Mouse (Mus musculus): Measurements from ENCODE around the gene Asb16. TPM values are rescaled to one million over a fixed set of nuclear protein-coding genes. Genes with fewer than 3 reads are reported as not detected.
A peak's percentile ranks its signal among the peaks of the same experiment; 100 is the strongest.
"Not testable (repeated sequence)": the region's sequence is repeated elsewhere in the genome, so short reads cannot be mapped to it uniquely, and the experiment has no call there.

Asb16 gene
- total RNA-seq, 2 experiments from 2014 or later, result 0.49 to 0.71 TPM

- DNase-seq (ENCODE audit: extremely low spot score in 1 of 2, low spot score in 2 of 2), result no peak
Observed at GRCm38 (mm10) chr11:102279595-102279994, 11.1 kb downstream of the Asb16 start.

GRCm38 (mm10) chr11:102280267-102280666 is 11.7 kb downstream of the Asb16 start:
- intact Hi-C loops (cut with DNase I); DNase-seq (ENCODE audit: extremely low spot score in 1 of 2, low spot score in 2 of 2): not testable (repeated sequence)

More at GRCm38 (mm10) chr11:102279595-102279994, 11.1 kb downstream of the Asb16 start:
- intact Hi-C loops (cut with DNase I), result no loop called here

- DNase-seq (ENCODE audit: extremely low spot score in 1 of 2, low spot score in 2 of 2), result no peak
- intact Hi-C loops (cut with DNase I), result no loop called here
Observed at GRCm38 (mm10) chr11:102283922-102284321, 15.4 kb downstream of the Asb16 start.

GRCm38 (mm10) chr11:102284501-102285094 is 16.1 kb downstream of the Asb16 start, which contains the start of gene Tmub2:
Tmub2 (plus strand) TSS chr11:102284931.
- intact Hi-C loops (cut with DNase I), result no loop called here
- DNase-seq (ENCODE audit: extremely low spot score in 1 of 2, low spot score in 2 of 2), result peak; percentile 96

GRCm38 (mm10) chr11:102285095-102285834 is 16.7 kb downstream of the Asb16 start:
- DNase-seq (ENCODE audit: extremely low spot score in 1 of 2, low spot score in 2 of 2), result peak in 1 of 2 experiments; percentile 78
- intact Hi-C loops (cut with DNase I), result no loop called here

GRCm38 (mm10) chr11:102287485-102287884 is 18.9 kb downstream of the Asb16 start:
- intact Hi-C loops (cut with DNase I), result no loop called here
- no peak for DNase-seq (ENCODE audit: extremely low spot score in 1 of 2, low spot score in 2 of 2)

GRCm38 (mm10) chr11:102288027-102288804 is 19.7 kb downstream of the Asb16 start:
- DNase-seq (ENCODE audit: extremely low spot score in 1 of 2, low spot score in 2 of 2), result no peak
- intact Hi-C loops (cut with DNase I), result no loop called here

GRCm38 (mm10) chr11:102288913-102289312 is 20.4 kb downstream of the Asb16 start:
- DNase-seq (ENCODE audit: extremely low spot score in 1 of 2, low spot score in 2 of 2), result no peak
- intact Hi-C loops (cut with DNase I), result no loop called here

GRCm38 (mm10) chr11:102289511-102290100 is 21.1 kb downstream of the Asb16 start:
- no peak for DNase-seq (ENCODE audit: extremely low spot score in 1 of 2, low spot score in 2 of 2)
- intact Hi-C loops (cut with DNase I), result no loop called here

- no peak for DNase-seq (ENCODE audit: extremely low spot score in 1 of 2, low spot score in 2 of 2)
- intact Hi-C loops (cut with DNase I), result no loop called here
Observed at GRCm38 (mm10) chr11:102290141-102290540, 21.6 kb downstream of the Asb16 start.

GRCm38 (mm10) chr11:102291051-102291535 is 22.6 kb downstream of the Asb16 start:
- intact Hi-C loops (cut with DNase I), result no loop called here
- DNase-seq (ENCODE audit: extremely low spot score in 1 of 2, low spot score in 2 of 2), result peak in 1 of 2 experiments; percentile 50

- DNase-seq (ENCODE audit: extremely low spot score in 1 of 2, low spot score in 2 of 2), result no peak
Observed at GRCm38 (mm10) chr11:102293971-102294370, 25.4 kb downstream of the Asb16 start.

GRCm38 (mm10) chr11:102294416-102294815 is 25.9 kb downstream of the Asb16 start:
- intact Hi-C loops (cut with DNase I), result no loop called here
- no peak for DNase-seq (ENCODE audit: extremely low spot score in 1 of 2, low spot score in 2 of 2)

More at GRCm38 (mm10) chr11:102293971-102294370, 25.4 kb downstream of the Asb16 start:
- intact Hi-C loops (cut with DNase I), result no loop called here

- no peak for DNase-seq (ENCODE audit: extremely low spot score in 1 of 2, low spot score in 2 of 2)
- intact Hi-C loops (cut with DNase I), result no loop called here
Observed at GRCm38 (mm10) chr11:102294887-102295597, 26.5 kb downstream of the Asb16 start.

- peak in 1 of 2 experiments; percentile 82 for DNase-seq (ENCODE audit: extremely low spot score in 1 of 2, low spot score in 2 of 2)
- intact Hi-C loops (cut with DNase I), result no loop called here
Observed at GRCm38 (mm10) chr11:102295598-102296471, 27.3 kb downstream of the Asb16 start.

- intact Hi-C loops (cut with DNase I), result no loop called here
- peak; percentile 96 to 100 for DNase-seq (ENCODE audit: extremely low spot score in 1 of 2, low spot score in 2 of 2)
Observed at GRCm38 (mm10) chr11:102296491-102297472, 28.2 kb downstream of the Asb16 start, which contains the start of gene Atxn7l3. Atxn7l3 (minus strand) TSS chr11:102296631.
